Mouse (Mus musculus): ENCODE results near the gene Parm1. TPM values are rescaled to one million over a fixed set of nuclear protein-coding genes. Genes with fewer than 3 reads are reported as not detected.

The Parm1 gene
- polyA plus RNA-seq (2015; fragmentation: Nextera tagmentation; extraction: Ambion mirVana): 0.31 and 0.34 TPM in 2 replicates

DNA sequence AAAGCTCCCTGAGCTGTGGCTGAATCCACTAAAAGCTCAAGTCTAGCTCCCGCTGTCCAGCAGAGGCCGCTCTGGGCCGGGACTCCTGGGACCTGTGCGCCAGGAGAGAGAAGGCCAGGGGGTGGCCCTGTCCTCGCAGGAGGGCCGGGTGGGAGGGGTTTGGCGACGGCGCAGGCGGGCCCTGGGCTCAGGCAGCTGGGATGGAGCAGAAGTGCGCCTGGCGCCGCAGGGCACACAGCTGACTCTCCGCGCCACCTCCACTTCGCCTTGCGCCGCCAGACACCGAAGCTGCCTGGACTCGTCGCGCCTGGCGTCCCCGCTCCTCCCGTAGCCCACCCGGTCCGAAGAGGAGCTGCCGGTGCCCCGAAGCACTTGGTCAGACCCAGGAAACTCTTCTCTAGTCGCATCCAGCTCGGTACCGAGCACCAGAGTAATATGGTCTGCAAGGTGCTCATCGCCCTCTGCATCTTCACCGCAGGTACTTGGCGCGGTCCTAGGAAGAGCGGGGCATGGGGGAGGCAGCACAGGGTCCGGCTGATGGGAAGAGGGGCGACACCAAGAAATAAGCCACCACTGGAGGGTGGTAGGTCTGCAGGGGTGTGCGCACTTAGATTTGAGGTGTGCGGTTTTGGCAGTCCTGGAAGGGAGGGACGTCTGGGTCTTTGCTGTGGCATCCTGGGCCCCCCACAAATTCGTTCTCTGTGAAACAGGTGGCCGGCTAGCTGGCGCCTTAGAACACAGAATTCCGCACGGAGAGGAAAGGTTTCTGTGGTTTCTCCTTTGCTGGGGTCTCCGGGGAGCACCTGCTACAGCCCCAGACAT, at the start of gene Parm1:
Gene Parm1 (plus strand): TSS at position 136 of the 822 bp plus-strand sequence.
- TF ChIP-seq CTCF (IDR thresholded peaks at IDR 0.05; ENCODE audit: low read depth) (peak; percentile 79), EP300 (IDR thresholded peaks at IDR 0.05; ENCODE audit: low read depth) (no peak)
- no peak within 1 kb of the TSS for H3K9ac ChIP-seq (replicated peaks)
- no peaks in the 10 kb centered on the region for H3K9me3 ChIP-seq (ENCODE audit: low read length)
- ATAC-seq (peak; percentile 99), DNase-seq (peak; percentile 86)
- H3K27ac ChIP-seq (ENCODE audit: low read depth): no peak within 1 kb of the TSS
- peaks cover 14% of the 10 kb centered on the region for H3K27me3 ChIP-seq (ENCODE audit: insufficient read depth, low read length)
- no peaks in the 10 kb centered on the region for H3K36me3 ChIP-seq (replicated peaks; ENCODE audit: insufficient read depth, low read length)
- 3% methylated on average over 42 of the region's 48 CpGs for WGBS (ENCODE audit: insufficient replicate concordance)
- peaks cover 9% of the 10 kb centered on the region; the same call in 1 of the 2 replicates for H3K4me1 ChIP-seq (ENCODE audit: insufficient read depth)
- H3K4me2 ChIP-seq (ENCODE audit: low read depth, low read length): peak within 1 kb of the TSS; percentile 80
- H3K4me3 ChIP-seq (ENCODE audit: low read depth, low read length): peak within 1 kb of the TSS; percentile 44

DNA sequence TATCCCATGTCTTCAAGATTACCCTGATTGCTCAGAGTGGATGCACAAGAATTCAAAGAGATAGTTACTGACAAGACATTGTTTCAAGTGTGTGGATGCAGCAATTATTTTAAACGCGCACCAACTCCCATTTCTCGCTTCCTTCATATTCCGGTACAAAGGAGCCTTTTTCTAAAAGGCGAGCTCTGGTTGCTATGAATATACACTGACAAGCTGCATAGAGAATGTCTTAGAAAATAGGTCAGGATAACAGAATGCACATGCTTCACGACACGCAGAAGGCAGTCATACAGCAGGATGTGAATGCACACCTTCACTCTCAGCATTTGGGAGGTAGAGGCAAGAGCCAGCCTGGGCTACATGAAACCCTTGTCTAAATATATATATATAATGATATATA, 42.2 kb upstream of the Parm1 start:
- Histone ChIP-seq H3K9ac (replicated peaks) (no peak overlapping the region), H3K27me3 (ENCODE audit: insufficient read depth, low read length) (no peaks in the 10 kb centered on the region), H3K36me3 (replicated peaks; ENCODE audit: insufficient read depth, low read length) (no peaks in the 10 kb centered on the region), H3K4me2 (ENCODE audit: low read depth, low read length) (no peak overlapping the region), H3K27ac (ENCODE audit: low read depth) (no peak overlapping the region), H3K4me3 (ENCODE audit: low read depth, low read length) (no peak overlapping the region), H3K4me1 (ENCODE audit: insufficient read depth) (no peaks in the 10 kb centered on the region), H3K9me3 (ENCODE audit: low read length) (no peaks in the 10 kb centered on the region)
- TF ChIP-seq EP300 (IDR thresholded peaks at IDR 0.05; ENCODE audit: low read depth) (no peak), CTCF (IDR thresholded peaks at IDR 0.05; ENCODE audit: low read depth) (no peak)
- ATAC-seq (no peak), DNase-seq (no peak)
- 84% methylated on average over 7 of the region's 7 CpGs for WGBS (ENCODE audit: insufficient replicate concordance)

DNA sequence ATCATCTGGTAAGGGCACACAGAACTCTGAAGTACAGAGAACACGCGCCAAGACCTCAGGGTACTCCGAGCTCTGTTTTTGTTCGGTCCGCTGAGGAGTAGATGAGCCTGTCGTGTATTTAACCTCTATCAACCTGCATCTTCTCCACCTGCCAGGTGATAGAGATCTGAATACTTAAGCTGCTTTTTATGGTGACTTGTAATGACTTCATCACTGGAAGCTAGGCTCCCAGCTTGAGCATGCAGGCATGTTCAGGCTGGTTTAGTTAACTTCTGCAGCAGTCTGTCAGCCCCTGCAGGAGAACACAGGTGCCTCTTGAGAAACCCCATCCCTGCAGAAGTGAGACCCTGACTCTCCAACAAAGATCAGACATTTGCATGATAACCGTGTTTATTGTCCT, 40.6 kb upstream of the Parm1 start:
- Histone ChIP-seq H3K9ac (replicated peaks) (no peak overlapping the region), H3K27me3 (ENCODE audit: insufficient read depth, low read length) (no peaks in the 10 kb centered on the region), H3K4me1 (ENCODE audit: insufficient read depth) (no peaks in the 10 kb centered on the region), H3K27ac (ENCODE audit: low read depth) (no peak overlapping the region), H3K4me2 (ENCODE audit: low read depth, low read length) (no peak overlapping the region), H3K4me3 (ENCODE audit: low read depth, low read length) (no peak overlapping the region), H3K9me3 (ENCODE audit: low read length) (no peaks in the 10 kb centered on the region), H3K36me3 (replicated peaks; ENCODE audit: insufficient read depth, low read length) (no peaks in the 10 kb centered on the region)
- no peak for ATAC-seq
- no peak for DNase-seq
- no peak for TF ChIP-seq EP300 (IDR thresholded peaks at IDR 0.05; ENCODE audit: low read depth)
- 77% methylated on average over 7 of the region's 7 CpGs for WGBS (ENCODE audit: insufficient replicate concordance)

DNA sequence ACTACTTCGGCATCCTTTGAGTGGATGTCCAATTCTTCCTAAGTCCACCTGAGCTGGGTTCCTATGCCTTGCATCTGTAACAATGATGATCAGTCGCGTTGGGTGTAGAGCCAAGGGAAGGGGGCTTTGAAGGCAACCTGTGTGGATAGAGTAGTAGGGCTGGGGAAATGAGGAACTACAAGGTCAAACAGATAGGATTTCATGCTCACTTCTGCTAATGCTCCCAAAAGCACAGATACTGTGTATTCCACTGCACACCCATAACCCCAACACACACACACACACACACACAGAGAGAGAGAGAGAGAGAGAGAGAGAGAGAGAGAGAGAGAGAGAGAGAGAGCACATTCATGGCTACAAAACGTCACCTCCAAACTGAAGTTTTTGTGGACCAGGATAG, 38.7 kb upstream of the Parm1 start:
- Histone ChIP-seq H3K36me3 (replicated peaks; ENCODE audit: insufficient read depth, low read length) (no peaks in the 10 kb centered on the region), H3K9me3 (ENCODE audit: low read length) (no peaks in the 10 kb centered on the region), H3K4me2 (ENCODE audit: low read depth, low read length) (no peak overlapping the region), H3K9ac (replicated peaks) (no peak overlapping the region), H3K27ac (ENCODE audit: low read depth) (no peak overlapping the region), H3K4me1 (ENCODE audit: insufficient read depth) (no peaks in the 10 kb centered on the region), H3K4me3 (ENCODE audit: low read depth, low read length) (no peak overlapping the region), H3K27me3 (ENCODE audit: insufficient read depth, low read length) (no peaks in the 10 kb centered on the region)
- no peak for TF ChIP-seq EP300 (IDR thresholded peaks at IDR 0.05; ENCODE audit: low read depth)
- 67% methylated on average over 4 of the region's 4 CpGs for WGBS (ENCODE audit: insufficient replicate concordance)
- no peak for ATAC-seq
- DNase-seq: no peak

DNA sequence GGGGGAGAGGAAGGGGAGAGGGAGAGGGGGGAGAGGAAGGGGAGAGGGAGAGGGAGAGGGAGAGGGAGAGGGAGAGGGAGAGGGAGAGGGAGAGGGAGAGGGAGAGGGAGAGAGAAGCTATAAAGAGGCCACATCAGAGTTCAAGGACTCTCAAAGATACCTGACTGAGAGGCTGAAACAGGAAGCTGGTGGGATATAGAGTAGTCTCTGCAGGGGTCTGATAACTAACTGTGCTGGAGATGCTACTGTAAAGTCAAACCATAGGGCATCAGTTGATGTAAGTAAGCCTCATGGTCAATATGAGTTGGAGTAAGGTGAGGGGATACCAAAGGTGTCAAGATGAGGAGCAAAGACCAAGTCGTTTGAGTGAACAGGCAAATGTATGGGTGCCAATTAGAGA, 37.3 kb upstream of the Parm1 start:
- ATAC-seq: no peak
- H3K36me3 ChIP-seq (replicated peaks; ENCODE audit: insufficient read depth, low read length): no peaks in the 10 kb centered on the region
- TF ChIP-seq CTCF (IDR thresholded peaks at IDR 0.05; ENCODE audit: low read depth) (no peak), EP300 (IDR thresholded peaks at IDR 0.05; ENCODE audit: low read depth) (no peak)
- no peak overlapping the region for H3K4me3 ChIP-seq (ENCODE audit: low read depth, low read length)
- no peak overlapping the region for H3K27ac ChIP-seq (ENCODE audit: low read depth)
- WGBS (ENCODE audit: insufficient replicate concordance): 58% methylated on average over 1 of the region's 1 CpGs
- H3K9me3 ChIP-seq (ENCODE audit: low read length): no peaks in the 10 kb centered on the region
- no peak overlapping the region for H3K9ac ChIP-seq (replicated peaks)
- H3K4me2 ChIP-seq (ENCODE audit: low read depth, low read length): no peak overlapping the region
- no peak for DNase-seq
- no peaks in the 10 kb centered on the region for H3K4me1 ChIP-seq (ENCODE audit: insufficient read depth)
- H3K27me3 ChIP-seq (ENCODE audit: insufficient read depth, low read length): no peaks in the 10 kb centered on the region

DNA sequence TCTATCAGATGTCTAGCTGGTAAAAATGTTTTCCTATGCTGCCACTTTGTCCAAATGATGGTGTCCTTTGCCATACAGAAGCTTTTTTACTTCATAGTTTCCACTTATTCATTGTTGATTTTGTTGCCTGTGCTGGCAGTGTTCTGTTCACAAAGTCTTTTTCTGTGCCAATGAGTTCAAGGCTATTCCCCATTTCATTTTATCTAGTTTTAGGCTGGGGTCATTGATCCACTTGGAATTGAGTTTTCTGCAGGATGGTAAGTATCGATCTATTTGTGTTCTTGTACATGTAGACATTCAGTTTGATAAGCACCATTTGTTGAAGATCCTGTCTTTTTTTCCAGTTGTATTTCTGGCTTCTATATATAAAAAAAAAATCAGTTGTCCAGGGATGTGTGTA, 33.1 kb upstream of the Parm1 start:
- no peak overlapping the region for H3K4me2 ChIP-seq (ENCODE audit: low read depth, low read length)
- no peaks in the 10 kb centered on the region for H3K4me1 ChIP-seq (ENCODE audit: insufficient read depth)
- no peak overlapping the region for H3K9ac ChIP-seq (replicated peaks)
- no peaks in the 10 kb centered on the region for H3K27me3 ChIP-seq (ENCODE audit: insufficient read depth, low read length)
- TF ChIP-seq EP300 (IDR thresholded peaks at IDR 0.05; ENCODE audit: low read depth) (no peak), CTCF (IDR thresholded peaks at IDR 0.05; ENCODE audit: low read depth) (no peak)
- H3K4me3 ChIP-seq (ENCODE audit: low read depth, low read length): no peak overlapping the region
- 68% methylated on average over 1 of the region's 1 CpGs for WGBS (ENCODE audit: insufficient replicate concordance)
- H3K9me3 ChIP-seq (ENCODE audit: low read length): no peaks in the 10 kb centered on the region
- DNase-seq: no peak
- H3K27ac ChIP-seq (ENCODE audit: low read depth): no peak overlapping the region
- H3K36me3 ChIP-seq (replicated peaks; ENCODE audit: insufficient read depth, low read length): no peaks in the 10 kb centered on the region
- no peak for ATAC-seq

All from liver, postnatal 0 days (tissue).